Mouse (Mus musculus) embryo, embryonic 9.5 days (tissue): Measurements from ENCODE around the gene Ndfip2.

Experiments used
- DNase-seq: peaks from one replicate; pipeline ENCODE4 v3.0.0-alpha.2; 2017; ENCODE audit errors: extremely low spot score

Ndfip2 gene

DNA sequence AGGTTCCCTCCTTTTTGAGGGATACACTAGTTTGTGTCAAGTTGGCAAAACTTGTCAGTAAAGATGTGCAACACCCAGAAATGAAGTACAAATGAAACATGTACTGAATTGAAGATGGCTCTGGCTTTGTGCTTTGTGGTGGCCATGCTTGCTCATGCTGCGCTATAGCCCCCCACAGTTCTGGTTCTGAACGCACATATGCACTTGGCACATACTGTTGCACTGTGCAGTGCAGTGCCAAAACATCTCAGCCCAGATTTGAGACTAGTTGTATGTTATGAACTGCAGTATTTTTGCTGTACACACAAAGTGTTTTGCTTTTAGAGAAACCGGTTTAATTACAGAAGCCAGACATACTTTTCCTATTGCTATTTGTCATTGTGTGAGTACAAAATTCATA is 25.7 kb downstream of the Ndfip2 start:
- no peak for DNase-seq

DNA sequence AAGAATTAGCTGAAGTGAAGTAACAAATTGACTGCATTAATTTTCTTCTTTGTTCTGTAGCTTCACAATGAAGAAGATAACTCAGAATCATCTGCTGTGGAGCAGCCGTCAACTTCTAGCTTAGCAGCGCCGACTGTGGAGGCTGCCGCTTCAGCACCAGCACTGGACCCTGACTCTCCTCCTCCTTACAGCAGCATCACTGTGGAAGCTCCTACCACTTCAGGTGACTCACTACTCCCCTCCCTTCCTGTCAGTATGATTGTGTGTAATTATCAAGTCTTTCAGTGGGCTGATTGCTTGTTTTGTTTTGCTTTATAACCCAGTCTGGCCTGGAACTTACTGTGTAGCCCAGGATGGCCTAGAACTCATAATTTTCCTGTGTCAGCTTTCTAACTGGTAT is 29.2 kb downstream of the Ndfip2 start:
- no peak for DNase-seq

GRCm38 (mm10) chr14:105287972-105288371 is 29.6 kb downstream of the Ndfip2 start:
- DNase-seq = no peak

GRCm38 (mm10) chr14:105288529-105288928 is 30.2 kb downstream of the Ndfip2 start:
- DNase-seq = no peak

DNA sequence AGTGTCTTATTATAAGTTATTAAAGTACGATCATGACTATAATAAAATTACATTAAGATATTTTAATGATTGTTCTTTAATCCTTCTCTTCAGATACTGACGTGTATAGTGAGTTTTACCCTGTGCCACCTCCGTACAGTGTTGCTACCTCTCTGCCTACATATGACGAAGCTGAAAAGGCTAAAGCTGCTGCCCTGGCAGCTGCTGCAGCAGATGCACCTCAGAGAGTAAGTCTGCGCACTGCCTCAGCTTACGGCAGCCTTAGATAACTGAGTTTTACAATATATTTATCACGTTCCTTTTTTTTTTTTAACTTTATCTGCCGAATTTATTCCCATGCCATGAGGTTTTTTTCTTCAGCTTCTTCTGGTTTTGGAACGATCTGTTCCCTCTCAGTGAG is 33.8 kb downstream of the Ndfip2 start:
- DNase-seq = no peak

DNA sequence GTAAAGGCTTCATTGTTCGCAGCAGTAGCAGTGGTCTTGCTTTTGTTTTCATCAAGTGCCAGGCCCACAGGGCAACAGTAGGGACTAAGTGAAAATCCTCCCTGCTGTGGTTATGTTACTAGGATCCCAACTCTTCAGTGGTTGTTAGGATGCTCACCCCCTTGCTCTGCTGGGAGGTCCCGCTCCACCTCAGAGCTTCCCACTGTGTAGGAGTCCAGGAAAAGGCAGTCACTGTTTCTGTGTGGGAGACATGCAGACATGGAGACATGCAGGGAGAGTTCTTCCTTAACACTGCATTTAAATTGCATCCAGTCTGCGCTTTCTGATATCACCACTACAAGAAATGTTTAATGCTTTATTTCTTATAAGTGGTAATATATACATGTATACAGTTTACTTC is 35.4 kb downstream of the Ndfip2 start:
- no peak for DNase-seq

DNA sequence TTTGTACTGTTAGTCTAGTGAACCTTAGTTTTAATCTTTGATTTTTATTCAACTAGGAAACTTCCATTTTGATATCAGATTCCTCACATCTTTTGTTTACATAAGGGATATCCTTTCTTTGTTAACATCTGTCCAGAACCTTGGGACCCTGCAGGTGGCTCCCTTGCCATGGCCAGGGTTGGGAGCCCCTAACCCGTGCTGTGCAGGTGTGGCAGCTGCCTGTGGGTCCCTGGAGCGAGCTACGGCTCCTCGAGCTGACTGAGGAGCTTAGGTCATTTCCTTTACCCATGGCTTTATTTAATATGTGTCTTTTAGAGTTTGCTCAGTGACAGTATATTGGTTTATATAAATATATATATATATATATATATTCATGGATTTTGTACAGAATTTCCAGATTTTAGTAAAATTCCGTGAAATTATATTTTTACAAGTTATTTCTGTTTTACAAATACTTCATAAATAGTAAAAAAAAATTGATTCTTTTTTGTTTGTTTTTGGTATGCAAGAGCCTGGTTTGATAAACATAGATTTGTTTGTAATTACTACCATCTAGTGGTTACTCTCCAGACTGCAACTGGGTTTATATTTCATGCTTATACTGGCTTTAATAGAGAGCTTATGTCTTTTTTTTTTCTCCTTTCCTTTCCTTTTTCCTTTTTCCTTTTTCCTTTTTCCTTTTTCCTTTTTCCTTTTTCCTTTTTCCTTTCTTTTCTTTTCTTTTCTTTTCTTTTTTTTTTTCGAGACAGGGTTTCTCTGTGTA is 37.6 kb downstream of the Ndfip2 start:
- DNase-seq = peak; percentile 33

- no peak for DNase-seq
Observed at GRCm38 (mm10) chr14:105299744-105300255, 41.4 kb downstream of the Ndfip2 start.

- no peak for DNase-seq
Observed at GRCm38 (mm10) chr14:105300551-105300950, 42.2 kb downstream of the Ndfip2 start.

GRCm38 (mm10) chr14:105302708-105303107 is 44.3 kb downstream of the Ndfip2 start:
- no peak for DNase-seq

DNA sequence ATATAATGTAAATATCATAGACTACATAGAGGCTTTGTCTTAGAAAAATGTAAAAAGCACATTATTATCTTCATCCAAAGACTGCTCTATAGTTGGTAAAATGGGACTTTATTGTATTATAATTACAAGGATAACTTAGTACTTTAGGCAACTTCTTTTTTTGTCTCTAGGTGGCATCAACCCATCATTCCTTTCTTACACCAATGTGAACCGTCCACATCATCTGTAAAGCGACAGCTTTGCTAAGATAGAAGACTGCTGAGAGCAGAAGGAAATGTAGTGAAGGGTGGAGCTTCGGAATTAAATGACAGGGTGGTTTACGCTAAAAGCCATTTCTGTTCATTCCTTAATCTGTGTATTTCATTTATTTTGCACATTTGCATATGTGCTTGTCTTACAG is 49.3 kb downstream of the Ndfip2 start:
- DNase-seq = no peak

- no peak for DNase-seq
Observed at GRCm38 (mm10) chr14:105312366-105312765, 54.0 kb downstream of the Ndfip2 start.

- no peak for DNase-seq
Observed at GRCm38 (mm10) chr14:105312944-105313343, 54.6 kb downstream of the Ndfip2 start.

DNA sequence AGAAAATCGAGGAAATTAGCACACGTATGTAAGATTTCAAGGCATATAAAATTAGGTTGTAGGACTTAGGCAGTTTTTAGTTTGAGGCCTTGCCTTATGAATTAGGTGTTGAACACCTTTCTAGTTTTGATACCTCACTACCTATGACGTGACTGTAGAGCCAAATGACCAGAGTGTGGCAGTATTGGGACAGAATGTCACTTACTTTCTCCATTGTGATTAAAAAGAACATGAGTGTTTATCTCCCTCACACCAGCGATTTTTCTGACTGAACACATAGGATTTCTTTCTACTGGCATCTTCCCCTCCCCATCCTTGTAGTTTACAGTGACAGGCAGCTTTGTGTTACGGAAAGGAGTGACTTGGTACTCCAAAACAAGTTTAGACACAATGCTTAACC is 55.5 kb downstream of the Ndfip2 start:
- no peak for DNase-seq

- DNase-seq = no peak
Observed at GRCm38 (mm10) chr14:105321712-105322111, 63.3 kb downstream of the Ndfip2 start.

- DNase-seq = no peak
Observed at GRCm38 (mm10) chr14:105322829-105323228, 64.5 kb downstream of the Ndfip2 start.

- DNase-seq = no peak
Observed at GRCm38 (mm10) chr14:105323448-105323847, 65.1 kb downstream of the Ndfip2 start.

GRCm38 (mm10) chr14:105328397-105329302 is 70.3 kb downstream of the Ndfip2 start:
- peak; percentile 23 for DNase-seq

DNA sequence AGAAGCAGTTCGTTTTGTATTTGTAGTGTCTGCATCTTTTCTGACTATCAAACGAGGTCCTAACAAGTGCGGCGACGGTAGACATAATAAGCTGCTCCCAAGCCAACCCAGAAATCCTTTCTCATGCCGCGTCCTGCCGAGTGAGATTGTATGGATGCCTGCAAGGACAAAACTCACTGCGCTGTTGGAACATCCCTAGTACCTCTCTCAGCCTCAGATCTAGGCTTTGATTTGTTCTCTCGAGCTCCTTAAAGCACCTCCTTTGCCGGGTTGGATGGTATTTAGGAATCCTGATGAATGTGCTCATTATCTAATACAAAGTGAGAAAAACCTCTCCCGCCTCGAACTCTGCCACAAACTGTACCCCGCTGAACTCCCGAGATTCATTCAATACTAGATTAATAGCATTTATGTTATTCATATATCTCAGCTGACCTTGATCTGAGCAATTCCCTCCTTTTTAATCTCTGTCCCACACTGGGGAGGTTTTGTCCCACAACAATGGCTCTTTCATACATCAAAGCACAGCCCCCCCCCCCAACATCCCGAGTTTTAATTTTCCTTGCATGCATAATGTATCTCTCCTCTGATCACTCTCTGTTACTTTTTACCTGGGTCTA is 75.2 kb downstream of the Ndfip2 start:
- no peak for DNase-seq

DNA sequence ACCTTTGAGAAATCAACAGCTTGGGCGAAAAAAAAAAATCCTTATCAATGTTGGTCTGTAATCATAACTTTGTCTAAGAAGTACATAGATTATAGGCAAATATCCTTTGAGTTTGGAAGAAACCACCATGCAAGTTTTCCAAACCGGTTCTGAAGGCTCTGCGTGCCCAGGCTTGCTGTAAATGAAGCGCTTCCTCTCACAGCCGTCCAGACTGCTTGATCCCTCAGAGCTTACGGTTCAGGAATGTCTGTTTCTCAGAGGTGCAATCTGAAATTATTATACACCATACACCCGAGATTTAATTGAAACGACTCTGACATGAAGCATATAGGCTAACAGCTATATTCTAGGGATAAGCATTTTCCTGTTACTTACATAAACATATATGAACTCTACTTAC is 83.4 kb downstream of the Ndfip2 start:
- no peak for DNase-seq

- no peak for DNase-seq
Observed at GRCm38 (mm10) chr14:105354121-105354520, 95.7 kb downstream of the Ndfip2 start.
